Mouse (Mus musculus) stomach, embryonic 16.5 days (tissue): Measurements from ENCODE around the gene Tmem69. TPM values are rescaled to one million over a fixed set of nuclear protein-coding genes. Genes with fewer than 3 reads are reported as not detected.
A peak's percentile ranks its signal among the peaks of the same experiment; 100 is the strongest.

Source experiments
- ATAC-seq: fragments of 200-750 bp; cut with Nextera tagmentation; 2 replicates; pipeline ENCODE4 v1.8.0; 2017; ENCODE audit warnings: moderate number of reproducible peaks, moderate TSS enrichment; ENCODE audit not compliant: insufficient read depth, low FRiP score
- H3K27ac ChIP-seq: fragments of 300-500 bp; sonication (generic); 2 replicates; pipeline ENCODE4 v1.5.1; 2014; ENCODE audit warnings: low read length
- H3K27me3 ChIP-seq: fragments of 300-500 bp; sonication (generic); 2 replicates; pipeline ENCODE4 v1.6.1; 2014; ENCODE audit warnings: low read length, control low read depth, mixed read lengths; ENCODE audit not compliant: control insufficient read depth, insufficient read depth
- H3K36me3 ChIP-seq: fragments of 300-500 bp; sonication (generic); 2 replicates; pipeline ENCODE4 v1.6.1; 2014; ENCODE audit warnings: low read length; ENCODE audit not compliant: control insufficient read depth, insufficient read depth
- H3K4me1 ChIP-seq: fragments of 300-500 bp; sonication (generic); 2 replicates; pipeline ENCODE4 v1.6.1; 2014; ENCODE audit warnings: low read length, control low read depth, mixed read lengths; ENCODE audit not compliant: control insufficient read depth, insufficient read depth
- H3K4me2 ChIP-seq: fragments of 300-500 bp; sonication (generic); 2 replicates; pipeline ENCODE4 v1.6.1; 2014; ENCODE audit warnings: low read depth, low read length, mixed read lengths
- H3K4me3 ChIP-seq: fragments of 300-500 bp; sonication (generic); replicated peaks from 2 replicates; pipeline ENCODE4 v1.5.1; 2014; ENCODE audit warnings: mild to moderate bottlenecking, low read length
- H3K9ac ChIP-seq: fragments of 300-500 bp; sonication (generic); 2 replicates; pipeline ENCODE4 v1.6.1; 2014; ENCODE audit warnings: low read length
- H3K9me3 ChIP-seq: fragments of 300-500 bp; sonication (generic); replicated peaks from 2 replicates; pipeline ENCODE4 v1.6.1; 2016; ENCODE audit warnings: low read length, control low read depth; ENCODE audit not compliant: control insufficient read depth
- WGBS: fragments of 180-500 bp; shearing (Covaris S2); extraction: QIAGEN DNeasy Blood & Tissue Kit; methylation state at CpG from one replicate; pipeline ENCODE4 v1.1.7; 2014; 5-methylcytosine and 5-hydroxymethylcytosine counted together
- polyA plus RNA-seq: library from polyadenylated mRNA; unstranded; fragments of >200 nt; fragmentation: Nextera tagmentation; extraction: Ambion mirVana; gene quantifications from 2 replicates; pipeline ENCODE4 v1.2.1, GENCODE M21; 2015

Gene Tmem69
- polyA plus RNA-seq, 1 experiment from 2014 or later, result 24.8 TPM

- Histone ChIP-seq H3K27ac (no peak overlapping the region), H3K4me1 (no peaks in the 10 kb centered on the region), H3K4me2 (no peak overlapping the region), H3K9ac (no peak overlapping the region), H3K9me3 (no peaks in the 10 kb centered on the region), H3K36me3 (no peaks in the 10 kb centered on the region), H3K4me3 (no peak overlapping the region), H3K27me3 (no peaks in the 10 kb centered on the region)
- WGBS, result 74% methylated on average over 3 of the region's 3 CpGs
- no peak for ATAC-seq
Observed at GRCm38 (mm10) chr4:116553035-116553434, 2.7 kb downstream of the Tmem69 start.

GRCm38 (mm10) chr4:116550432-116550831 is 5.3 kb downstream of the Tmem69 start:
- no peak overlapping the region for H3K27ac ChIP-seq
- WGBS, result 89% methylated on average over 1 of the region's 1 CpGs
- no peaks in the 10 kb centered on the region for H3K36me3 ChIP-seq
- H3K4me2 ChIP-seq, result no peak overlapping the region
- H3K4me3 ChIP-seq, result no peak overlapping the region
- H3K4me1 ChIP-seq, result no peaks in the 10 kb centered on the region
- H3K9me3 ChIP-seq, result no peaks in the 10 kb centered on the region
- ATAC-seq, result no peak
- H3K9ac ChIP-seq, result no peak overlapping the region
- H3K27me3 ChIP-seq, result no peaks in the 10 kb centered on the region

- H3K36me3 ChIP-seq, result no peaks in the 10 kb centered on the region
- H3K27ac ChIP-seq, result no peak overlapping the region
- H3K9ac ChIP-seq, result no peak overlapping the region
- H3K9me3 ChIP-seq, result no peaks in the 10 kb centered on the region
- ATAC-seq, result no peak
- no peaks in the 10 kb centered on the region for H3K27me3 ChIP-seq
- H3K4me1 ChIP-seq, result no peaks in the 10 kb centered on the region
- no peak overlapping the region for H3K4me2 ChIP-seq
- no peak overlapping the region for H3K4me3 ChIP-seq
- WGBS, result 86% methylated on average over 3 of the region's 3 CpGs
Observed at GRCm38 (mm10) chr4:116537737-116538136, 18.0 kb downstream of the Tmem69 start.

- Histone ChIP-seq H3K27ac (no peak overlapping the region), H3K4me3 (no peak overlapping the region), H3K36me3 (no peaks in the 10 kb centered on the region), H3K9me3 (no peaks in the 10 kb centered on the region), H3K27me3 (no peaks in the 10 kb centered on the region), H3K4me1 (no peaks in the 10 kb centered on the region), H3K9ac (no peak overlapping the region), H3K4me2 (no peak overlapping the region)
- ATAC-seq, result no peak
Observed at GRCm38 (mm10) chr4:116536351-116536750, 19.4 kb downstream of the Tmem69 start.

GRCm38 (mm10) chr4:116531109-116531508 is 24.6 kb downstream of the Tmem69 start:
- H3K9ac ChIP-seq, result no peak overlapping the region
- ATAC-seq, result no peak
- no peak overlapping the region for H3K27ac ChIP-seq
- H3K4me3 ChIP-seq, result no peak overlapping the region
- 0 out of 2 replicates have a peak, but pooled peaks cover 3% of the 10 kb centered on the region for H3K36me3 ChIP-seq
- H3K27me3 ChIP-seq, result no peaks in the 10 kb centered on the region
- H3K4me1 ChIP-seq, result no peaks in the 10 kb centered on the region
- 66% methylated on average over 2 of the region's 2 CpGs for WGBS
- no peaks in the 10 kb centered on the region for H3K9me3 ChIP-seq
- H3K4me2 ChIP-seq, result no peak overlapping the region

- peak; percentile 98 for ATAC-seq
- no peaks in the 10 kb centered on the region for H3K36me3 ChIP-seq
- peak within 1 kb of the TSS; percentile 74 for H3K9ac ChIP-seq
- peaks cover 5% of the 10 kb centered on the region; the same call in 1 of the 2 replicates for H3K4me1 ChIP-seq
- H3K4me3 ChIP-seq, result peak within 1 kb of the TSS; percentile 54
- H3K27me3 ChIP-seq, result no peaks in the 10 kb centered on the region
- WGBS, result under 1% methylated on average over 55 of the region's 55 CpGs
- peak within 1 kb of the TSS; percentile 84 for H3K27ac ChIP-seq
- peak within 1 kb of the TSS; percentile 63 for H3K4me2 ChIP-seq
- no peaks in the 10 kb centered on the region for H3K9me3 ChIP-seq
Observed at GRCm38 (mm10) chr4:116507425-116508218, 48.1 kb downstream of the Tmem69 start, which contains the start of gene Ipp. Gene Ipp, plus strand, starts transcription at chr4:116507549.

GRCm38 (mm10) chr4:116506886-116507424 is 48.8 kb downstream of the Tmem69 start:
- no peaks in the 10 kb centered on the region for H3K36me3 ChIP-seq
- ATAC-seq, result no peak
- H3K9ac ChIP-seq, result peak overlapping the region; percentile 74

More at GRCm38 (mm10) chr4:116506886-116507424, 48.8 kb downstream of the Tmem69 start:
- H3K4me1 ChIP-seq, result peaks cover 5% of the 10 kb centered on the region; the same call in 1 of the 2 replicates
- no peaks in the 10 kb centered on the region for H3K9me3 ChIP-seq
- H3K27me3 ChIP-seq, result no peaks in the 10 kb centered on the region
- H3K4me3 ChIP-seq, result peak overlapping the region; percentile 54
- 20% methylated on average over 11 of the region's 11 CpGs for whole genome bisulfite sequencing
- H3K27ac ChIP-seq, result no peak overlapping the region
- peak overlapping the region; percentile 63 for H3K4me2 ChIP-seq

Other genes with a start within 250 kb of the Tmem69 start
- 6.6 and 9.5 TPM in 2 replicates for gene Mast2, start 91.8 kb downstream of the Tmem69 start, polyA plus RNA-seq
- gene Ipp, start 48.4 kb downstream of the Tmem69 start, polyA plus RNA-seq, result 13.3 and 13.8 TPM in 2 replicates
- 32.2 and 32.6 TPM in 2 replicates for gene Gpbp1l1, start 1.7 kb upstream of the Tmem69 start, polyA plus RNA-seq
- gene Ccdc17, start 40.7 kb upstream of the Tmem69 start, polyA plus RNA-seq, result 4.0 and 4.4 TPM in 2 replicates
- 82.4 and 88.5 TPM in 2 replicates for gene Nasp, start 72.0 kb upstream of the Tmem69 start, polyA plus RNA-seq
- gene Akr1a1, start 95.7 kb upstream of the Tmem69 start, polyA plus RNA-seq, result 784 and 808 TPM in 2 replicates
- 1,350 and 1,396 TPM in 2 replicates for gene Prdx1, start 129.6 kb upstream of the Tmem69 start, polyA plus RNA-seq
- 19.4 and 21.1 TPM in 2 replicates for gene Mmachc, start 152.5 kb upstream of the Tmem69 start, polyA plus RNA-seq
- gene Ccdc163, start 152.6 kb upstream of the Tmem69 start, polyA plus RNA-seq, result 24.8 and 27.6 TPM in 2 replicates
- 5.1 and 7.6 TPM in 2 replicates for gene Tesk2, start 165.0 kb upstream of the Tmem69 start, polyA plus RNA-seq